Mouse (Mus musculus): ENCODE measurements around the gene Smarcd3. TPM values are rescaled to one million over a fixed set of nuclear protein-coding genes. Genes with fewer than 3 reads are reported as not detected.

Gene Smarcd3
- total and polyA plus RNA-seq, 3 experiments = 2.7 to 16.5 TPM; not detected in 1

GRCm38 (mm10) chr5:24629712-24630111, 5.5 kb upstream of the Smarcd3 start:
- no peak for DNase-seq (ENCODE audit: low read depth, low spot score)
- Histone ChIP-seq H3K4me1 (ENCODE audit: control insufficient read depth in 1 of 2, insufficient read depth in 2 of 2, low read length in 2 of 2) (peaks cover 0 to 8% of the 10 kb centered on the region in 2 experiments; a peak in 3 of 4 replicates), H3K27me3 (ENCODE audit: control insufficient read depth in 1 of 2, insufficient read depth in 2 of 2, low read length in 2 of 2) (peaks cover 9 to 14% of the 10 kb centered on the region in 2 experiments), H3K79me2 (ENCODE audit: control insufficient read depth, insufficient read depth, low read length, poor library complexity) (no peaks in the 10 kb centered on the region), H3K36me3 (ENCODE audit: control insufficient read depth in 1 of 2, insufficient read depth in 2 of 2, low read length in 2 of 2) (no peaks in the 10 kb centered on the region; a peak in 1 of 4 replicates), H3K27ac (ENCODE audit: control insufficient read depth, low read depth, low read length) (no peak overlapping the region), H3K9me3 (replicated peaks; ENCODE audit: insufficient read depth, low read length) (no peaks in the 10 kb centered on the region), H3K4me3 (ENCODE audit: control insufficient read depth in 1 of 2, insufficient read depth in 1 of 2, low read depth in 2 of 2, low read length in 2 of 2) (no peak overlapping the region), H3K9ac (ENCODE audit: control insufficient read depth, low read depth, low read length, poor library complexity, severe bottlenecking) (no peak overlapping the region)
- TF ChIP-seq CHD1 (IDR thresholded peaks at IDR 0.05; ENCODE audit: low read depth, low read length) = no peak
- no peak for TF ChIP-seq EP300 (IDR thresholded peaks at IDR 0.05; ENCODE audit: low read depth in 1 of 2, low read length in 2 of 2)
- TF ChIP-seq E2F4 (IDR thresholded peaks at IDR 0.05; ENCODE audit: borderline replicate concordance, low read depth, low read length) = no peak
- no peak for TF ChIP-seq UBTF (IDR thresholded peaks at IDR 0.05; ENCODE audit: borderline replicate concordance, insufficient read depth, low read depth, low read length)
- no peak for TF ChIP-seq SIN3A (IDR thresholded peaks at IDR 0.05; ENCODE audit: low read length)
- TF ChIP-seq ELF1 (IDR thresholded peaks at IDR 0.05; ENCODE audit: low read depth, low read length) = no peak
- no peak for TF ChIP-seq MYC (IDR thresholded peaks at IDR 0.05; ENCODE audit: low read depth, low read length)
- no peak for TF ChIP-seq JUND (IDR thresholded peaks at IDR 0.05; ENCODE audit: low read depth, low read length)
- TF ChIP-seq ETS1 (IDR thresholded peaks at IDR 0.05; ENCODE audit: low read depth, low read length) = no peak
- no peak for TF ChIP-seq CHD2 (IDR thresholded peaks at IDR 0.05; ENCODE audit: low read length)
- TF ChIP-seq MEF2A (IDR thresholded peaks at IDR 0.05; ENCODE audit: extremely low read depth, insufficient replicate concordance, low read depth, low read length, poor library complexity, severe bottlenecking) = no peak
- TF ChIP-seq MAX (IDR thresholded peaks at IDR 0.05; ENCODE audit: low read length) = no peak
- TF ChIP-seq ZKSCAN1 (IDR thresholded peaks at IDR 0.05; ENCODE audit: low read depth, low read length) = no peak
- no peak for TF ChIP-seq USF2 (IDR thresholded peaks at IDR 0.05; ENCODE audit: borderline replicate concordance in 1 of 2, insufficient read depth in 1 of 2, low read depth in 1 of 2, low read length in 2 of 2)
- no peak for TF ChIP-seq NELFE (IDR thresholded peaks at IDR 0.05; ENCODE audit: low read depth, low read length)
- TF ChIP-seq MAZ (IDR thresholded peaks at IDR 0.05; ENCODE audit: low read depth, low read length) = no peak
- TF ChIP-seq POLR2AphosphoS5 (IDR thresholded peaks at IDR 0.05; ENCODE audit: borderline replicate concordance, low read depth, low read length) = no peak
- TF ChIP-seq MAFK (IDR thresholded peaks at IDR 0.05; ENCODE audit: borderline replicate concordance, low read depth, low read length) = no peak
- no peak for TF ChIP-seq CTCF (IDR thresholded peaks at IDR 0.05 in 2 of 3, conservative IDR thresholded peaks at IDR 0.05 in 1 of 3; ENCODE audit: control insufficient read depth in 1 of 3, insufficient read depth in 1 of 3, low read depth in 2 of 3, low read length in 3 of 3, poor library complexity in 1 of 3, severe bottlenecking in 1 of 3)

- TF ChIP-seq E2F4 (IDR thresholded peaks at IDR 0.05; ENCODE audit: borderline replicate concordance, low read depth, low read length) (no peak), NELFE (IDR thresholded peaks at IDR 0.05; ENCODE audit: low read depth, low read length) (no peak), ZNF384 (IDR thresholded peaks at IDR 0.05; ENCODE audit: low read depth, low read length) (no peak), CTCF (IDR thresholded peaks at IDR 0.05 in 2 of 3, conservative IDR thresholded peaks at IDR 0.05 in 1 of 3; ENCODE audit: control insufficient read depth in 1 of 3, insufficient read depth in 1 of 3, low read depth in 2 of 3, low read length in 3 of 3, poor library complexity in 1 of 3, severe bottlenecking in 1 of 3) (no peak), ZKSCAN1 (IDR thresholded peaks at IDR 0.05; ENCODE audit: low read depth, low read length) (no peak), NRF1 (IDR thresholded peaks at IDR 0.05; ENCODE audit: insufficient read depth, low read depth, low read length, poor library complexity, severe bottlenecking) (no peak), GATA1 (IDR thresholded peaks at IDR 0.05; ENCODE audit: low read depth, low read length) (no peak), SMC3 (IDR thresholded peaks at IDR 0.05; ENCODE audit: low read depth, low read length) (no peak), CHD2 (IDR thresholded peaks at IDR 0.05; ENCODE audit: low read length) (no peak)
- H3K36me3 ChIP-seq (ENCODE audit: control insufficient read depth in 1 of 2, insufficient read depth in 2 of 2, low read length in 2 of 2) = no peaks in the 10 kb centered on the region
- H3K27ac ChIP-seq (ENCODE audit: control insufficient read depth, low read depth, low read length) = no peak overlapping the region
- no peaks in the 10 kb centered on the region for H3K4me1 ChIP-seq (ENCODE audit: control insufficient read depth in 1 of 2, insufficient read depth in 2 of 2, low read length in 2 of 2)
- H3K4me3 ChIP-seq (ENCODE audit: control insufficient read depth in 1 of 2, insufficient read depth in 1 of 2, low read depth in 2 of 2, low read length in 2 of 2) = no peak overlapping the region
- no peak for DNase-seq (ENCODE audit: low read depth, low spot score)
- H3K79me2 ChIP-seq (ENCODE audit: control insufficient read depth, insufficient read depth, low read length, poor library complexity) = no peaks in the 10 kb centered on the region
- no peaks in the 10 kb centered on the region for H3K9me3 ChIP-seq (replicated peaks; ENCODE audit: insufficient read depth, low read length)
- H3K27me3 ChIP-seq (ENCODE audit: control insufficient read depth in 1 of 2, insufficient read depth in 2 of 2, low read length in 2 of 2) = peaks cover 17 to 18% of the 10 kb centered on the region in 2 experiments
- no peak overlapping the region for H3K9ac ChIP-seq (ENCODE audit: control insufficient read depth, low read depth, low read length, poor library complexity, severe bottlenecking)
These were observed 560 bp upstream of the Smarcd3 start for GRCm38 (mm10) chr5:24624822-24625120.

Data from MEL (cell line).